Mouse (Mus musculus) myocyte (in vitro differentiated cells): ENCODE results near the gene Lrriq4. TPM values are rescaled to one million over a fixed set of nuclear protein-coding genes. Genes with fewer than 3 reads are reported as not detected.

ENCODE experiments used
- H3K27me3 ChIP-seq: one replicate; pipeline ENCODE4 v1.6.1; 2011; ENCODE audit not compliant: control insufficient read depth, insufficient read depth, insufficient read length
- H3K36me3 ChIP-seq: one replicate; pipeline ENCODE4 v1.6.1; 2011; ENCODE audit not compliant: control insufficient read depth, insufficient read depth
- H3K4me2 ChIP-seq: one replicate; pipeline ENCODE4 v1.6.1; 2011; ENCODE audit warnings: low read depth, control low read depth
- H3K4me3 ChIP-seq: one replicate; pipeline ENCODE4 v1.5.1; 2011; ENCODE audit warnings: mild to moderate bottlenecking, control low read depth, moderate library complexity
- H3K79me2 ChIP-seq: one replicate; pipeline ENCODE4 v1.6.1; 2011; ENCODE audit not compliant: control insufficient read depth, insufficient read depth
- H3ac ChIP-seq: one replicate; pipeline ENCODE4 v1.6.1; 2011; ENCODE audit not compliant: control insufficient read depth, insufficient read length
- CEBPB ChIP-seq: IDR thresholded peaks from 2 replicates; pipeline ENCODE4 v1.6.1; 2011; ENCODE audit warnings: mild to moderate bottlenecking, moderate library complexity; ENCODE audit not compliant: poor library complexity, insufficient read depth, severe bottlenecking
- E2F4 ChIP-seq: IDR thresholded peaks from one replicate; pipeline ENCODE4 v1.6.1; 2011; ENCODE audit warnings: mild to moderate bottlenecking, control low read depth, moderate library complexity; ENCODE audit not compliant: insufficient read depth
- MAX ChIP-seq: IDR thresholded peaks from one replicate; pipeline ENCODE4 v1.6.1; 2011; ENCODE audit warnings: low read depth, mild to moderate bottlenecking, control low read depth
- MYOD1 ChIP-seq, 3 experiments: IDR thresholded peaks; one replicate each; pipeline ENCODE4 v1.6.1; 2011; ENCODE audit warnings: control low read depth in 2 of 3, low read depth in 2 of 3, mild to moderate bottlenecking in 2 of 3, moderate library complexity in 1 of 3; ENCODE audit not compliant: insufficient read length in 2 of 3, control insufficient read depth in 1 of 3
- MYOG ChIP-seq, 3 experiments: IDR thresholded peaks; one replicate each; pipeline ENCODE4 v1.6.1; 2011; ENCODE audit warnings: control low read depth in 2 of 3, low read depth in 2 of 3, mild to moderate bottlenecking in 2 of 3; ENCODE audit not compliant: insufficient read length in 2 of 3, control insufficient read depth in 1 of 3, insufficient read depth in 1 of 3
- POLR2A ChIP-seq: IDR thresholded peaks from one replicate; pipeline ENCODE4 v1.6.1; 2011; ENCODE audit warnings: low read depth, mild to moderate bottlenecking, control low read depth, moderate library complexity; ENCODE audit not compliant: insufficient read length
- POLR2AphosphoS2 ChIP-seq: IDR thresholded peaks from one replicate; pipeline ENCODE4 v1.6.1; 2011; ENCODE audit warnings: low read depth, control low read depth; ENCODE audit not compliant: insufficient read length
- REST ChIP-seq: IDR thresholded peaks from one replicate; pipeline ENCODE4 v1.6.1; 2011; ENCODE audit warnings: mild to moderate bottlenecking, control low read depth, moderate library complexity; ENCODE audit not compliant: insufficient read depth, insufficient read length
- SRF ChIP-seq: IDR thresholded peaks from one replicate; pipeline ENCODE4 v1.6.1; 2011; ENCODE audit warnings: low read depth; ENCODE audit not compliant: control insufficient read depth, insufficient read length
- TCF12 ChIP-seq: IDR thresholded peaks from one replicate; pipeline ENCODE4 v1.6.1; 2011; ENCODE audit warnings: mild to moderate bottlenecking, control low read depth; ENCODE audit not compliant: poor library complexity, insufficient read depth, severe bottlenecking
- TCF3 ChIP-seq: IDR thresholded peaks from one replicate; pipeline ENCODE4 v1.6.1; 2011; ENCODE audit warnings: low read depth, control low read depth; ENCODE audit not compliant: insufficient read length
- USF1 ChIP-seq: IDR thresholded peaks from one replicate; pipeline ENCODE4 v1.6.1; 2011; ENCODE audit warnings: low read depth, mild to moderate bottlenecking, control low read depth, moderate library complexity
- polyA plus RNA-seq: library from polyadenylated mRNA; unstranded; fragments of >200 nt; fragmentation: generic; extraction: Trizol; gene quantifications from one replicate; pipeline ENCODE4 v1.2.1, GENCODE M21; 2012; ENCODE audit warnings: missing spikeins

Gene Lrriq4
- polyA plus RNA-seq, 1 experiment, result not detected

- H3K36me3 ChIP-seq, result no peaks in the 10 kb centered on the region
- no peak overlapping the region for H3K4me3 ChIP-seq
- peaks cover 4% of the 10 kb centered on the region for H3K27me3 ChIP-seq
- no peak overlapping the region for H3ac ChIP-seq
- H3K4me2 ChIP-seq, result no peak overlapping the region
- no peaks in the 10 kb centered on the region for H3K79me2 ChIP-seq
- TF ChIP-seq POLR2A (no peak), REST (no peak), CEBPB (no peak), MYOD1 (IDR thresholded peaks at IDR 0.05; ENCODE audit: control insufficient read depth in 1 of 3, insufficient read length in 2 of 3, low read depth in 2 of 3) (peak in 2 of 3 experiments; percentile 36 to 64), MYOG (IDR thresholded peaks at IDR 0.05; ENCODE audit: control insufficient read depth in 1 of 3, insufficient read depth in 1 of 3, insufficient read length in 2 of 3, low read depth in 2 of 3) (peak in 1 of 3 experiments; percentile 85), E2F4 (no peak), USF1 (no peak), MAX (no peak), TCF3 (no peak), SRF (no peak), TCF12 (no peak), POLR2AphosphoS2 (no peak)
Observed at GRCm38 (mm10) chr3:30706614-30707276, 62.4 kb downstream of the Lrriq4 start.

- peaks cover 4% of the 10 kb centered on the region for H3K27me3 ChIP-seq
Observed at GRCm38 (mm10) chr3:30710191-30710590, 65.9 kb downstream of the Lrriq4 start.

GRCm38 (mm10) chr3:30713334-30713733 is 69.0 kb downstream of the Lrriq4 start:
- Histone ChIP-seq H3ac (no peak overlapping the region), H3K4me3 (no peak overlapping the region), H3K79me2 (no peaks in the 10 kb centered on the region), H3K36me3 (no peaks in the 10 kb centered on the region), H3K4me2 (no peak overlapping the region), H3K27me3 (peaks cover 4% of the 10 kb centered on the region)
- TF ChIP-seq SRF (no peak), TCF12 (no peak), MAX (no peak), POLR2AphosphoS2 (no peak), MYOD1 (IDR thresholded peaks at IDR 0.05; ENCODE audit: control insufficient read depth in 1 of 3, insufficient read length in 2 of 3, low read depth in 2 of 3) (no peak), MYOG (IDR thresholded peaks at IDR 0.05; ENCODE audit: control insufficient read depth in 1 of 3, insufficient read depth in 1 of 3, insufficient read length in 2 of 3, low read depth in 2 of 3) (no peak), REST (no peak), POLR2A (no peak), USF1 (no peak), TCF3 (no peak), E2F4 (no peak), CEBPB (no peak)

More at GRCm38 (mm10) chr3:30710191-30710590, 65.9 kb downstream of the Lrriq4 start:
- H3K4me3 ChIP-seq, result no peak overlapping the region
- no peaks in the 10 kb centered on the region for H3K36me3 ChIP-seq
- no peaks in the 10 kb centered on the region for H3K79me2 ChIP-seq
- H3ac ChIP-seq, result no peak overlapping the region
- TF ChIP-seq CEBPB (no peak), SRF (no peak), MYOG (IDR thresholded peaks at IDR 0.05; ENCODE audit: control insufficient read depth in 1 of 3, insufficient read depth in 1 of 3, insufficient read length in 2 of 3, low read depth in 2 of 3) (no peak), TCF12 (no peak), MAX (no peak), POLR2AphosphoS2 (no peak), POLR2A (no peak), USF1 (no peak), REST (no peak), MYOD1 (IDR thresholded peaks at IDR 0.05; ENCODE audit: control insufficient read depth in 1 of 3, insufficient read length in 2 of 3, low read depth in 2 of 3) (no peak), TCF3 (no peak), E2F4 (no peak)
- H3K4me2 ChIP-seq, result no peak overlapping the region

- TF ChIP-seq REST (no peak), MYOD1 (IDR thresholded peaks at IDR 0.05; ENCODE audit: control insufficient read depth in 1 of 3, insufficient read length in 2 of 3, low read depth in 2 of 3) (no peak), POLR2A (no peak), E2F4 (no peak), TCF3 (no peak), SRF (no peak), CEBPB (no peak), TCF12 (no peak), MAX (no peak), POLR2AphosphoS2 (no peak), USF1 (no peak), MYOG (IDR thresholded peaks at IDR 0.05; ENCODE audit: control insufficient read depth in 1 of 3, insufficient read depth in 1 of 3, insufficient read length in 2 of 3, low read depth in 2 of 3) (no peak)
- no peaks in the 10 kb centered on the region for H3K79me2 ChIP-seq
- H3ac ChIP-seq, result no peak overlapping the region
- no peak overlapping the region for H3K4me3 ChIP-seq
- no peaks in the 10 kb centered on the region for H3K36me3 ChIP-seq
- no peak overlapping the region for H3K4me2 ChIP-seq
- no peaks in the 10 kb centered on the region for H3K27me3 ChIP-seq
Observed at GRCm38 (mm10) chr3:30718649-30719048, 74.3 kb downstream of the Lrriq4 start.

Other genes starting within 250 kb of the Lrriq4 start
- 1.8 TPM for gene Mecom, start 96.5 kb upstream of the Lrriq4 start, polyA plus RNA-seq
- gene Actrt3, start 44.6 kb upstream of the Lrriq4 start, polyA plus RNA-seq, result not detected
- gene Mynn, start 42.4 kb upstream of the Lrriq4 start, polyA plus RNA-seq, result 4.7 TPM
- gene Lrrc34, start 3.4 kb downstream of the Lrriq4 start, polyA plus RNA-seq, result not detected
- gene Lrrc31, start 55.3 kb downstream of the Lrriq4 start, polyA plus RNA-seq, result not detected
- gene Samd7, start 101.8 kb downstream of the Lrriq4 start, polyA plus RNA-seq, result not detected
- gene Sec62, start 148.4 kb downstream of the Lrriq4 start, polyA plus RNA-seq, result 19.5 TPM
- gene Gpr160, start 211.4 kb downstream of the Lrriq4 start, polyA plus RNA-seq, result 0.05 TPM